Mouse (Mus musculus) limb, embryonic 15.5 days (tissue): Measurements from ENCODE around the gene Ceacam1. TPM values are rescaled to one million over a fixed set of nuclear protein-coding genes. Genes with fewer than 3 reads are reported as not detected.

Source experiments
- ATAC-seq: fragments of 200-750 bp; cut with Nextera tagmentation; 2 replicates; pipeline ENCODE4 v1.8.0; 2017; ENCODE audit warnings: low read depth, moderate TSS enrichment; ENCODE audit not compliant: insufficient number of reproducible peaks, low FRiP score, low TSS enrichment
- H3K27ac ChIP-seq: fragments of 300-500 bp; sonication (generic); 2 replicates; pipeline ENCODE4 v1.5.1; 2015; ENCODE audit warnings: moderate library complexity, mild to moderate bottlenecking, inconsistent platforms
- H3K27me3 ChIP-seq: fragments of 300-500 bp; sonication (generic); 2 replicates; pipeline ENCODE4 v1.6.1; 2015; ENCODE audit warnings: inconsistent platforms
- H3K36me3 ChIP-seq: fragments of 300-500 bp; sonication (generic); 2 replicates; pipeline ENCODE4 v1.6.1; 2015; ENCODE audit warnings: inconsistent platforms
- H3K4me1 ChIP-seq: fragments of 300-500 bp; sonication (generic); 2 replicates; pipeline ENCODE4 v1.6.1; 2015; ENCODE audit warnings: inconsistent platforms
- H3K4me2 ChIP-seq: fragments of 300-500 bp; sonication (generic); 2 replicates; pipeline ENCODE4 v1.6.1; 2015; ENCODE audit warnings: mild to moderate bottlenecking, inconsistent platforms
- H3K4me3 ChIP-seq: fragments of 300-500 bp; sonication (generic); 2 replicates; pipeline ENCODE4 v1.5.1; 2015; ENCODE audit warnings: mild to moderate bottlenecking, inconsistent platforms
- H3K9ac ChIP-seq: fragments of 300-500 bp; sonication (generic); 2 replicates; pipeline ENCODE4 v1.6.1; 2015; ENCODE audit warnings: inconsistent platforms
- H3K9me3 ChIP-seq: fragments of 300-500 bp; sonication (generic); 2 replicates; pipeline ENCODE4 v1.6.1; 2016; ENCODE audit warnings: inconsistent platforms
- WGBS: fragments of 180-500 bp; shearing (Covaris S2); methylation state at CpG from one replicate; pipeline ENCODE4 v1.1.7; 2015; 5-methylcytosine and 5-hydroxymethylcytosine counted together
- polyA plus RNA-seq: library from polyadenylated mRNA; unstranded; fragments of >200 nt; fragmentation: Nextera tagmentation; extraction: Ambion mirVana; gene quantifications from 2 replicates; pipeline ENCODE4 v1.2.1, GENCODE M21; 2015

The Ceacam1 gene
- polyA plus RNA-seq, 1 experiment from 2014 or later, result 1.5 TPM

DNA sequence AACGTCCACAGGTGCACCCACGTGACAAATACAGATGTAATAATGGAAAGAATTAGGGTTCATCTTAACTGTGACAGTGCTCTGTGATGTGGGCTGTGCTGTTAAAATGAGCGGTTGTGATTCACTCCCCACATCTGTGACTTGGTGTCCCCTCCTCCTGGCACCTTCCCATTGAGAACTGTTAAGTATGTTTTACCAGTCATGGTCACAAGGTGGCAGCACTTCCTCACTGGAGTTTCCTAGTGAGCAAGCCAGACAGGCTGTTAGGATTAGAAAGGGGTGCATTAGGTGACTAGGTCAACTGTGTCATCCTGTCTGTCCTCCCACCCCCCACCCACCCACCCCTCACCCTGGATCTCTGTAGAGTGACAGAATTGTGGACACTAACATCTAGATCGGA lies 53.0 kb downstream of the Ceacam1 start:
- no peaks in the 10 kb centered on the region for H3K36me3 ChIP-seq
- 37% methylated on average over 4 of the region's 4 CpGs for WGBS
- ATAC-seq, result no peak

DNA sequence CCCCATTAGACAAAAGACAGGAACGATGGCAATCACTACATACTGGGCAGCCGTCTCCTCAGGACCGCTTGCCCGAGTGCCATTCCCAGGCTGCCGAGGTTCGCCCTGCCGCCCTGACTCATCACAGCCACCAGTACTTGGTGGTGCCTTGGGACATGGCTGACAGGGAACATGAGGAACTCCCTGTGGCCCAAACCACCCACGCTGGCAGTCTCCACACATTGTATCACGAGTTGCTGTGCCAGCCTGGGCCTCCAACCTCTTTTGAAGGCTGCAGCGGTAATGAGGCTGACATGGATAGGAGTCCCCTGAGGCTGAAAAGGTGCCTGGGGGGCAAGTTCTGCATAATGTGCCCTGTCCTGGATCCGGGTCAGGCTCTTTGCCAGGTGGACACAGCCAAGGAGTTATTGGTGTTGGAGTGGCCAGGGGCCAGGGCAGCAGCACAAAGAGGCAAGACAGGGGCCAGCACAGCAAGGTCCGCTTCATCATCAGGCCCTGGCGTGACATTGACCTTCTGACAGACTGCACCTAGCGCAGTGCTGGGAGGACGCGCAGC lies 55.0 kb downstream of the Ceacam1 start:
- H3K9ac ChIP-seq, result no peak overlapping the region
- no peak overlapping the region for H3K4me2 ChIP-seq
- no peak overlapping the region for H3K4me3 ChIP-seq
- no peaks in the 10 kb centered on the region for H3K4me1 ChIP-seq
- H3K36me3 ChIP-seq, result no peaks in the 10 kb centered on the region
- no peak for ATAC-seq
- H3K27ac ChIP-seq, result no peak overlapping the region
- 74% methylated on average over 16 of the region's 16 CpGs for WGBS
- H3K27me3 ChIP-seq, result peaks cover 11% of the 10 kb centered on the region; the same call in 1 of the 2 replicates
- no peaks in the 10 kb centered on the region for H3K9me3 ChIP-seq

More for the DNA sequence above, 53.0 kb downstream of the Ceacam1 start:
- Histone ChIP-seq H3K27ac (no peak overlapping the region), H3K4me3 (no peak overlapping the region), H3K4me1 (no peaks in the 10 kb centered on the region), H3K9ac (no peak overlapping the region), H3K4me2 (no peak overlapping the region), H3K9me3 (no peaks in the 10 kb centered on the region), H3K27me3 (peaks cover 11% of the 10 kb centered on the region; the same call in 1 of the 2 replicates)

- peaks cover 11% of the 10 kb centered on the region; the same call in 1 of the 2 replicates for H3K27me3 ChIP-seq
- 83% methylated on average over 4 of the region's 4 CpGs for WGBS
- no peaks in the 10 kb centered on the region for H3K36me3 ChIP-seq
- H3K9me3 ChIP-seq, result no peaks in the 10 kb centered on the region
- H3K27ac ChIP-seq, result no peak overlapping the region
- no peak overlapping the region for H3K4me3 ChIP-seq
- H3K4me1 ChIP-seq, result no peaks in the 10 kb centered on the region
- no peak overlapping the region for H3K4me2 ChIP-seq
- no peak overlapping the region for H3K9ac ChIP-seq
- no peak for ATAC-seq
Observed at GRCm38 (mm10) chr7:25419943-25420342, 57.5 kb downstream of the Ceacam1 start.

- H3K4me2 ChIP-seq, result no peak overlapping the region
- no peak overlapping the region for H3K9ac ChIP-seq
- no peaks in the 10 kb centered on the region for H3K36me3 ChIP-seq
- 82% methylated on average over 8 of the region's 8 CpGs for WGBS
- H3K9me3 ChIP-seq, result no peaks in the 10 kb centered on the region
- no peaks in the 10 kb centered on the region for H3K4me1 ChIP-seq
- H3K27me3 ChIP-seq, result peaks cover 11% of the 10 kb centered on the region; the same call in 1 of the 2 replicates
- H3K27ac ChIP-seq, result no peak overlapping the region
- H3K4me3 ChIP-seq, result no peak overlapping the region
- no peak for ATAC-seq
Observed at GRCm38 (mm10) chr7:25419536-25419935, 57.9 kb downstream of the Ceacam1 start.

DNA sequence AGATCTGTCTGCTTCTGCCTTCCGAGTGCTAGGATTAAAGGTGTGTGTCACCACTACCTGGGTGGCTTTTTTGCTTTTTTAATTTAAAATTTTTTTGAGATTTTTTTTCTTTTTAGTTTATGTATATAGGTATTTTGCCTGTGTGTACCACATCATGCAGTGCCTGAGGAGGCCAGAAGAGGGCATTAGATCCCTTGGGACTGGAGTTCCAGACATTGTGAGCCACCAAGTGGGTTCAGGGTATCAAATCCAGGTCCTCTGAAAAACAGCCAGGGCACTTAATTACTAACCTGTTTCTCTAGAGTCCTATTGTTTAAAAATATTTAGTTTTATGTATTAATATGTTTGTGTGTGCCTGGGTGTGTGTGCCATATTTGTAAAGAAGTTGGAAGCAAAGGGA lies 59.8 kb downstream of the Ceacam1 start:
- Histone ChIP-seq H3K27me3 (peaks cover 7% of the 10 kb centered on the region; the same call in 1 of the 2 replicates), H3K4me3 (no peak overlapping the region), H3K27ac (no peak overlapping the region), H3K9ac (no peak overlapping the region), H3K36me3 (no peaks in the 10 kb centered on the region), H3K4me1 (no peaks in the 10 kb centered on the region), H3K9me3 (no peaks in the 10 kb centered on the region), H3K4me2 (no peak overlapping the region)
- WGBS, result 74% methylated on average over 1 of the region's 1 CpGs
- no peak for ATAC-seq

DNA sequence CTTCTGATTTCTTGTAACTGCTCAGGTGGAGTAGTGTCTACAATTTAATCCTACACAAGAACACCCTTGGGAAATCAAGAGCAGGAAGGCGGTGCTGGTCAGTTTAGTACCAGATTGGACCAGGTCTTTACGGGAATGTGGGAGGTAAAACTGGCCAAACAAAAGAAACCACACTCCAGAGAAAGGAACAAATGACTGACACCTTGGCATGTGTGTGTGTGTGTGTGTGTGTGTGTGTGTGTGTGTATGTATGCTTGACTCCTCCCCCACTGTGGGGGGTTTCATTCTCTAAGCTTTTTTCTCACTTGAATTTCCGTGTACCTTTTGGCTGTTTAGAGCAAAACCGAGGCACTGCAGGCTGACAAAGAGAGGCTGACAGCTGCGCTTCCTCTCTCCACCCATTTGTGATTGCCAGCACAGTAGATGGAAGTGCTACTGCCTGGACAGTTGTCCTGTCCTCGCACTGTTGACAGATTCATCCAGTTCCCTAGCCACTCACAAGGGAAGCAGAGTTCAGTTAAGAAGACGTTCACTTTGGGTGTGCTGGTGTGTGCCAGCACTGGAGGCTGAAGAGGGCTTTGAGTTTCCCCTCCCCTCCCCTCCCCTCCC lies 64.5 kb downstream of the Ceacam1 start, which contains the start of gene Cxcl17:
TSS of gene Cxcl17 (minus strand) at position 54 of the 609 bp plus-strand sequence.
- no peak within 1 kb of the TSS for H3K4me2 ChIP-seq
- no peaks in the 10 kb centered on the region for H3K27me3 ChIP-seq
- H3K9ac ChIP-seq, result no peak within 1 kb of the TSS
- H3K27ac ChIP-seq, result no peak within 1 kb of the TSS
- 55% methylated on average over 7 of the region's 7 CpGs for WGBS
- no peaks in the 10 kb centered on the region for H3K36me3 ChIP-seq
- ATAC-seq, result no peak
- no peaks in the 10 kb centered on the region for H3K4me1 ChIP-seq
- no peaks in the 10 kb centered on the region for H3K9me3 ChIP-seq
- no peak within 1 kb of the TSS for H3K4me3 ChIP-seq

GRCm38 (mm10) chr7:25411861-25412260 lies 65.5 kb downstream of the Ceacam1 start:
- H3K4me2 ChIP-seq, result no peak overlapping the region
- no peak overlapping the region for H3K4me3 ChIP-seq
- H3K4me1 ChIP-seq, result no peaks in the 10 kb centered on the region
- H3K27me3 ChIP-seq, result no peaks in the 10 kb centered on the region
- no peaks in the 10 kb centered on the region for H3K36me3 ChIP-seq
- no peak for ATAC-seq
- 79% methylated on average over 3 of the region's 3 CpGs for WGBS
- H3K9me3 ChIP-seq, result no peaks in the 10 kb centered on the region
- H3K27ac ChIP-seq, result no peak overlapping the region
- H3K9ac ChIP-seq, result no peak overlapping the region

Other genes starting within 250 kb of the Ceacam1 start
- 8.2 and 10.0 TPM in 2 replicates for gene Gsk3a, start 239.8 kb downstream of the Ceacam1 start, polyA plus RNA-seq
- 20.8 and 24.4 TPM in 2 replicates for gene Erf, start 226.8 kb downstream of the Ceacam1 start, polyA plus RNA-seq
- 40.3 and 42.5 TPM in 2 replicates for gene Cic, start 209.9 kb downstream of the Ceacam1 start, polyA plus RNA-seq
- 176 and 198 TPM in 2 replicates for gene Pafah1b3, start 179.6 kb downstream of the Ceacam1 start, polyA plus RNA-seq
- gene Prr19, start 176.2 kb downstream of the Ceacam1 start, polyA plus RNA-seq, result 0.32 and 0.40 TPM in 2 replicates
- 0.50 and 0.61 TPM in 2 replicates for gene Tmem145, start 171.5 kb downstream of the Ceacam1 start, polyA plus RNA-seq
- gene Megf8, start 160.4 kb downstream of the Ceacam1 start, polyA plus RNA-seq, result 14.2 and 14.3 TPM in 2 replicates
- 649 and 693 TPM in 2 replicates for gene Cnfn, start 107.9 kb downstream of the Ceacam1 start, polyA plus RNA-seq
- 9.2 and 11.8 TPM in 2 replicates for gene Lipe, start 78.9 kb downstream of the Ceacam1 start, polyA plus RNA-seq
- gene Cxcl17, start 64.7 kb downstream of the Ceacam1 start, polyA plus RNA-seq, result 0.20 and 0.32 TPM in 2 replicates
- not detected in 2 replicates for gene Ceacam2, start 62.3 kb upstream of the Ceacam1 start, polyA plus RNA-seq
- not detected in 2 replicates for gene Erich4, start 138.3 kb upstream of the Ceacam1 start, polyA plus RNA-seq
- 29.1 and 30.6 TPM in 2 replicates for gene Dmac2, start 141.8 kb upstream of the Ceacam1 start, polyA plus RNA-seq
- 9.3 and 11.8 TPM in 2 replicates for gene B3gnt8, start 149.1 kb upstream of the Ceacam1 start, polyA plus RNA-seq
- 59.1 and 62.5 TPM in 2 replicates for gene Bckdha, start 181.4 kb upstream of the Ceacam1 start, polyA plus RNA-seq
- gene Exosc5, start 181.6 kb upstream of the Ceacam1 start, polyA plus RNA-seq, result 64.7 and 69.8 TPM in 2 replicates
- gene Tmem91, start 197.6 kb upstream of the Ceacam1 start, polyA plus RNA-seq, result 3.0 TPM in 2 replicates
- 24.9 and 29.1 TPM in 2 replicates for gene B9d2, start 203.2 kb upstream of the Ceacam1 start, polyA plus RNA-seq
- 2.8 and 3.8 TPM in 2 replicates for gene Tgfb1, start 209.4 kb upstream of the Ceacam1 start, polyA plus RNA-seq
- 23.1 and 23.4 TPM in 2 replicates for gene Ccdc97, start 241.5 kb upstream of the Ceacam1 start, polyA plus RNA-seq